Mouse (Mus musculus): ENCODE measurements around the gene Lzts3. TPM values are rescaled to one million over a fixed set of nuclear protein-coding genes. Genes with fewer than 3 reads are reported as not detected.

Lzts3 gene
- total RNA-seq, 2 experiments from 2014 or later, result 13.2 to 14.8 TPM

Other genes with a start within 250 kb of the Lzts3 start
- 10 to 100 TPM in 1 of 2 experiments, 1 to 10 TPM in 1; 7.1 to 11.3 TPM for gene Cpxm1, start 245.2 kb downstream of the Lzts3 start, total RNA-seq (2021)
- not detected for gene Gm28372, start 237.6 kb downstream of the Lzts3 start, total RNA-seq (2021)
- not detected for gene 1700020A23Rik, start 237.5 kb downstream of the Lzts3 start, total RNA-seq (2021)
- not detected for gene Tmem239, start 236.3 kb downstream of the Lzts3 start, total RNA-seq (2021)
- 10 to 100 TPM; 62.9 to 63.9 TPM for gene Vps16, start 218.5 kb downstream of the Lzts3 start, total RNA-seq (2021)
- 10 to 100 TPM; 12.9 to 14.6 TPM for gene Pced1a, start 218.1 kb downstream of the Lzts3 start, total RNA-seq (2021)
- 100 to 1,000 TPM; 117 to 143 TPM for gene Ptpra, start 192.5 kb downstream of the Lzts3 start, total RNA-seq (2021)
- gene Mrps26, start 79.1 kb downstream of the Lzts3 start, total RNA-seq (2021), result 10 to 100 TPM; 56.5 to 70.3 TPM
- not detected for gene Oxt, start 66.6 kb downstream of the Lzts3 start, total RNA-seq (2021)
- gene Avp, start 60.2 kb downstream of the Lzts3 start, total RNA-seq (2021), result not detected
- gene Fastkd5, start 12.8 kb downstream of the Lzts3 start, total RNA-seq (2021), result 10 to 100 TPM; 11.4 to 12.9 TPM
- 1 to 10 TPM; 6.3 to 6.9 TPM for gene Ubox5, start 12.8 kb downstream of the Lzts3 start, total RNA-seq (2021)
- gene Ddrgk1, start 21.9 kb upstream of the Lzts3 start, total RNA-seq (2021), result 100 to 1,000 TPM; 199 to 232 TPM
- 10 to 100 TPM; 28.1 to 31.2 TPM for gene Itpa, start 24.8 kb upstream of the Lzts3 start, total RNA-seq (2021)
- 1 to 10 TPM; 3.2 to 3.3 TPM for gene Slc4a11, start 54.7 kb upstream of the Lzts3 start, total RNA-seq (2021)